Mouse (Mus musculus) lung, embryonic 14.5 days (tissue): Measurements from ENCODE around the gene Rtca. TPM values are rescaled to one million over a fixed set of nuclear protein-coding genes. Genes with fewer than 3 reads are reported as not detected.

ENCODE experiments used
- ATAC-seq: fragments of 200-750 bp; cut with Nextera tagmentation; 2 replicates; pipeline ENCODE4 v1.8.0; 2017; ENCODE audit warnings: mild to moderate bottlenecking, moderate TSS enrichment, moderate library complexity; ENCODE audit not compliant: insufficient read depth
- DNase-seq: peaks from one replicate; pipeline ENCODE4 v3.0.0-alpha.2; 2015
- H3K27ac ChIP-seq: fragments of 300-500 bp; sonication (generic); 2 replicates; pipeline ENCODE4 v1.5.1; 2014; ENCODE audit warnings: low read depth, mild to moderate bottlenecking, moderate library complexity
- H3K27me3 ChIP-seq: fragments of 300-500 bp; sonication (generic); 2 replicates; pipeline ENCODE4 v1.6.1; 2014; ENCODE audit warnings: low read length, control low read depth; ENCODE audit not compliant: insufficient read depth
- H3K36me3 ChIP-seq: fragments of 300-500 bp; sonication (generic); 2 replicates; pipeline ENCODE4 v1.6.1; 2014; ENCODE audit warnings: control low read depth; ENCODE audit not compliant: insufficient read depth
- H3K4me1 ChIP-seq: fragments of 300-500 bp; sonication (generic); 2 replicates; pipeline ENCODE4 v1.6.1; 2014; ENCODE audit warnings: antibody characterized with exemption, control low read depth; ENCODE audit not compliant: insufficient read depth
- H3K4me2 ChIP-seq: fragments of 300-500 bp; sonication (generic); 2 replicates; pipeline ENCODE4 v1.6.1; 2014; ENCODE audit warnings: mild to moderate bottlenecking
- H3K4me3 ChIP-seq: fragments of 300-500 bp; sonication (generic); 2 replicates; pipeline ENCODE4 v1.5.1; 2014; ENCODE audit warnings: low read depth, low read length
- H3K9ac ChIP-seq: fragments of 300-500 bp; sonication (generic); 2 replicates; pipeline ENCODE4 v1.6.1; 2014
- H3K9me3 ChIP-seq: fragments of 300-500 bp; sonication (generic); 2 replicates; pipeline ENCODE4 v1.6.1; 2016; ENCODE audit warnings: low read depth, low read length, control low read depth
- CTCF ChIP-seq: IDR thresholded peaks from 2 replicates; pipeline ENCODE4 v1.5.1; 2016; ENCODE audit warnings: antibody characterized with exemption, low read depth
- WGBS: fragments of 180-500 bp; shearing (Covaris S2); extraction: QIAGEN DNeasy Blood & Tissue Kit; methylation state at CpG from one replicate; pipeline ENCODE4 v1.1.7; 2014; 5-methylcytosine and 5-hydroxymethylcytosine counted together
- polyA plus RNA-seq: library from polyadenylated mRNA; unstranded; fragments of >200 nt; fragmentation: Nextera tagmentation; extraction: Ambion mirVana; gene quantifications from 2 replicates; pipeline ENCODE4 v1.2.1, GENCODE M21; 2014

Rtca gene
- polyA plus RNA-seq, 1 experiment from 2014 or later = 80.6 TPM

DNA sequence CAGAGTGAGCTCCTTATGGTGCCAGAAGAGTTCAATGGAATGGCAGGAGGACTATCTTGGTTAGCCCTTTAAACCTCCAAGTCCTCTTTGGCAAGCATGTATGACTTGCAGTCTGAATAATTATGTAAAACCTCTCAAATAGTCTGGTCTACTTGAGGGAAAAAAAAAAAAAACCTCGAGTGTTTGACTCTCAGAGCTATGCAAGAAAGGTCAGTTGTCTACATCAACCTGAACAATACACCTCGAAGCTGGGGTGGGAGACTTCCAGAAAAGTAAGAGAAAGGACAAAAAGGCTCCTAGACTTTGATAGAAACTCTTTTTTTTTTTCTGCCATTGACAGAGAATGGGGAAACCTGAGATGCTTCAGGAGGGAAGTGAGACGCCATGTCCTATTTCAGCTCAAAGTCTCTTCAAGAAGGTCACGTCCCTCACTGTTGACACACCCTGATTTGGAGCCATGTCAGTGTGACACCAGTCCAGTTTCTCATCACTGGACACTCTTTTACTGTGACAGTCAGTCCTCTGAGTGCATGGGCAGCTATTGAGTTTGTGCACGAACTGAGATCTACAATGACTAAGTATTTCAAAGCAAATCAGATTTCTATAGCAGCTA, 31.2 kb downstream of the Rtca start:
- WGBS = 34% methylated on average over 5 of the region's 5 CpGs
- H3K4me2 ChIP-seq = no peak overlapping the region
- H3K27me3 ChIP-seq = no peaks in the 10 kb centered on the region
- H3K27ac ChIP-seq = no peak overlapping the region
- no peaks in the 10 kb centered on the region for H3K4me1 ChIP-seq
- TF ChIP-seq CTCF = no peak
- no peak for DNase-seq
- H3K4me3 ChIP-seq = no peak overlapping the region
- no peak overlapping the region for H3K9ac ChIP-seq
- no peak for ATAC-seq
- H3K36me3 ChIP-seq = no peaks in the 10 kb centered on the region
- H3K9me3 ChIP-seq = no peaks in the 10 kb centered on the region

DNA sequence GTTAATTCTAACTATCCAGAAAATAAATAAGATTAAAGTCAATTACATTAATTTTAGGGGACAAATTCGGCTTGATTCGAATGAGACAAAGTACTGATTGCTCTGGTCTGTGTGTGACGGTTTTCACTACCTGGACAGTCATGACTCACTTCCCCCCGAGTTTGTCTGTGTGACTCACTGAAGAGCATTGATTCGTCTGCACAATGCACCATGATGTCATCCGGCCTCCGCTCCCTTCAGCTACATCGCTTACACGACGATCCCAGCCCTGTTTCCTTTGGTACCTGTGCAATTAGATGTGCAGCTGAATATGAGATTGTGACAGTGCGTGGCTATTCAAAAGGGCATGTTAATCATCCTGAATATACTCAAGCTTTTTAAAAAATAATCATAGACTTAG, 33.4 kb downstream of the Rtca start:
- Histone ChIP-seq H3K4me1 (no peaks in the 10 kb centered on the region), H3K4me2 (no peak overlapping the region), H3K27me3 (no peaks in the 10 kb centered on the region), H3K36me3 (no peaks in the 10 kb centered on the region), H3K9me3 (no peaks in the 10 kb centered on the region), H3K4me3 (no peak overlapping the region), H3K9ac (no peak overlapping the region), H3K27ac (no peak overlapping the region)
- no peak for TF ChIP-seq CTCF
- 76% methylated on average over 11 of the region's 11 CpGs for WGBS
- ATAC-seq = no peak
- DNase-seq = no peak

GRCm38 (mm10) chr3:116465709-116466108, 42.3 kb downstream of the Rtca start:
- DNase-seq (no peak), ATAC-seq (no peak)
- Histone ChIP-seq H3K4me1 (no peaks in the 10 kb centered on the region), H3K27ac (no peak overlapping the region), H3K36me3 (no peaks in the 10 kb centered on the region), H3K9me3 (no peaks in the 10 kb centered on the region), H3K27me3 (no peaks in the 10 kb centered on the region), H3K9ac (no peak overlapping the region), H3K4me2 (no peak overlapping the region), H3K4me3 (no peak overlapping the region)
- WGBS = 86% methylated on average over 12 of the region's 12 CpGs
- TF ChIP-seq CTCF = no peak

- Histone ChIP-seq H3K9ac (no peak overlapping the region), H3K4me3 (no peak overlapping the region), H3K27ac (no peak overlapping the region), H3K4me1 (no peaks in the 10 kb centered on the region), H3K36me3 (no peaks in the 10 kb centered on the region), H3K27me3 (no peaks in the 10 kb centered on the region), H3K4me2 (no peak overlapping the region), H3K9me3 (no peaks in the 10 kb centered on the region)
- WGBS = 43% methylated on average over 2 of the region's 2 CpGs
- ATAC-seq (no peak), DNase-seq (no peak)
- TF ChIP-seq CTCF = no peak
Measured at GRCm38 (mm10) chr3:116464318-116464717, 43.7 kb downstream of the Rtca start.

GRCm38 (mm10) chr3:116461053-116461452, 47.0 kb downstream of the Rtca start:
- no peak for TF ChIP-seq CTCF
- WGBS = 80% methylated on average over 4 of the region's 4 CpGs

GRCm38 (mm10) chr3:116454529-116454928, 53.5 kb downstream of the Rtca start:
- Histone ChIP-seq H3K4me2 (no peak overlapping the region), H3K36me3 (no peaks in the 10 kb centered on the region), H3K4me3 (no peak overlapping the region), H3K9me3 (no peaks in the 10 kb centered on the region), H3K27me3 (no peaks in the 10 kb centered on the region), H3K4me1 (no peaks in the 10 kb centered on the region), H3K9ac (no peak overlapping the region), H3K27ac (no peak overlapping the region)
- WGBS = 36% methylated on average over 1 of the region's 1 CpGs
- ATAC-seq (no peak), DNase-seq (no peak)
- TF ChIP-seq CTCF = no peak

More at GRCm38 (mm10) chr3:116461053-116461452, 47.0 kb downstream of the Rtca start:
- H3K4me1 ChIP-seq = no peaks in the 10 kb centered on the region
- no peaks in the 10 kb centered on the region for H3K27me3 ChIP-seq
- no peaks in the 10 kb centered on the region for H3K9me3 ChIP-seq
- DNase-seq = no peak
- no peaks in the 10 kb centered on the region for H3K36me3 ChIP-seq
- ATAC-seq = no peak
- no peak overlapping the region for H3K27ac ChIP-seq
- no peak overlapping the region for H3K4me2 ChIP-seq
- no peak overlapping the region for H3K4me3 ChIP-seq
- H3K9ac ChIP-seq = no peak overlapping the region

- ATAC-seq = no peak
- H3K36me3 ChIP-seq = no peaks in the 10 kb centered on the region
- WGBS = 72% methylated on average over 3 of the region's 3 CpGs
- H3K9me3 ChIP-seq = no peaks in the 10 kb centered on the region
- no peak overlapping the region for H3K27ac ChIP-seq
- TF ChIP-seq CTCF = no peak
- H3K4me2 ChIP-seq = no peak overlapping the region
- H3K9ac ChIP-seq = no peak overlapping the region
- no peak overlapping the region for H3K4me3 ChIP-seq
- no peak for DNase-seq
- no peaks in the 10 kb centered on the region for H3K4me1 ChIP-seq
- H3K27me3 ChIP-seq = no peaks in the 10 kb centered on the region
Measured at GRCm38 (mm10) chr3:116450741-116451140, 57.3 kb downstream of the Rtca start.
